Mouse (Mus musculus): ENCODE measurements around the gene 4930524B15Rik.

- TF ChIP-seq POLR2A (IDR thresholded peaks at IDR 0.05; ENCODE audit: low read depth, low read length) (no peak), CTCF (IDR thresholded peaks at IDR 0.05; ENCODE audit: extremely low read depth, insufficient read length, insufficient replicate concordance, low read depth, low read length) (no peak)
Measured at GRCm38 (mm10) chr11:32009961-32010662, 44.7 kb downstream of the 4930524B15Rik start.

Data from small intestine, adult 2 months (tissue).